Mouse (Mus musculus): Measurements from ENCODE around the gene Nup107.

GRCm38 (mm10) chr10:117830797-117831196 lies 38.3 kb upstream of the Nup107 start:
- TF ChIP-seq TAL1 (IDR thresholded peaks at IDR 0.05; ENCODE audit: low read length) (no peak), GATA1 (IDR thresholded peaks at IDR 0.05; ENCODE audit: low read length) (no peak)

All from erythroblast, embryonic 14.5 days (primary cell).